Mouse (Mus musculus) layer of hippocampus, adult 9-11 months (tissue): Measurements from ENCODE around the gene Pmm1.

ENCODE experiments used
- DNase-seq: peaks from one replicate; pipeline ENCODE4 v3.0.0; 2022

The Pmm1 gene

DNA sequence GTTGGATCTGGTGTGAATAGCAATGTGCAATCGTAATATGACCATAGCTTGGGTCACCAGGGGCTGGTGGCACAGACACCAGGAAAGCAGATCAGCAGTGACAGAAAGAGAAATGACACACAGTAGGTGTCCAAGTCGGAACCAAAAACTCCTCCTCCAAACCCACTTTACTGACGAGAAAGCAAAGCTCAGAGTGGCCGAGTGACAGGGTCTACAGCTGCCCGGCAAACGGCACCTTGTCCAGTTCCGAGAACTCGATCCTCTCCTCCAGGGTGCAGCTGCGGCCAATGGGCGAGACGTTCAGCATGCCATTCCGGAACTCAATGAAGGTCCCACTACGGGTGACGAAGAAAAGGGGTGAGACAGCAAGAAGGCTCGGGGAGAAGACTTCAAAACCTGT is 5.3 kb downstream of the Pmm1 start:
- no peak for DNase-seq

DNA sequence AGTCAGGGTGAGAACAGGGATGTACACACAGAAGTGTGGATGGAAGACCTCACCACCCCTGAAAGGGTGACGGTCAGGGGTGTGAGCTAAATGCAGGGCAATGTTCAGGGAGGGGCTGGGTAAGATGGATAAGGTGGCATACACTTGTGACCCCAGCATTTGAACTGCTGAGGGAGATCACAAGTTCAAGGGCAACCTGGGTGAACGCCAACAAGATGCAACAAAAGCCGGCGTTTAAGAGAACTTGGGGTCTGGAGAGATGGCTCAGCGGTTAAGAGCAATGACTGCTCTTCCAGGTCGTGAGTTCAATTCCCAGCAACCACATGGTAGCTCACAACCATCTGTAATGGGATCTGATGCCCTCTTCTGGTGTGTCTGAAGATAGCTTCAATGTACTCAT is 6.0 kb downstream of the Pmm1 start:
- no peak for DNase-seq

DNA sequence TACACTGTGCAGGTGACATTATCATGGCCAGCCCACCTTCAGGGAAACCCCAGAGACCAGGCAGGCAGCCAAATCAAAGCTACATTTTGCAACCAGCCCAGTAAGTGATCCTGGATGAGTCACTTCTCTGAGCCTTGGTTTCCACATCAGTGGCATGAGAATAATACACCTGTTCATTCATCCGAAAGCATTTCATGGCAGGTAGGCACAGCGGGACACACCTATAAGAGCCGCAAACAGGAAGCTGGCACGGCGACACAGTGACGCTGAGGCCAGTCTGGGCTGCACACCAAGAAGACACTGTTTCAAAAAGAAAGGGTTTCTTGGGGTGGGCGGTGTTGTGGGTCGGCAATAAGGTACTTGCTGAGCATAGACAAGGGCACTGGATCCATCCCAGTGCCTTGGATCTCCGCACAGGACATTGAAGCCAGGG is 6.6 kb downstream of the Pmm1 start:
- no peak for DNase-seq

DNA sequence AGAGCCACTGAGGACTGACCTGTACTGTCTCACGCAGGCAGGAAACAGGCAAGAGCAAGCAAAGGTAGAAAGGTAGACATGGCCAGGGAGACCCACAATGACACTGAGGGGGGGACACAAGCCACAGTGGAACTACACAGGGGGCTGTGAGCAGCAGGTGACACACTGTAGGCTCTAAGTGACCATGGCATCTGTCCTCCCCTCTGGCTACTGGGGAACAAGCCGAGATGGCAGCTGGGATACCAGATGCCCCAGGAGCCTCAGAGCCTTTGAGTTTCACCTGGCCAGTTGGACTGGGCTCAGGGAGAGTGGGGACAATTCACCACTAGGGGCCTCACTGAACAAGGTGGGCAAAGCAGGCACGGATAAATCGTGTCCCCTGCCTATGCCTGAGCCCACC is 8.4 kb downstream of the Pmm1 start:
- DNase-seq: no peak

DNA sequence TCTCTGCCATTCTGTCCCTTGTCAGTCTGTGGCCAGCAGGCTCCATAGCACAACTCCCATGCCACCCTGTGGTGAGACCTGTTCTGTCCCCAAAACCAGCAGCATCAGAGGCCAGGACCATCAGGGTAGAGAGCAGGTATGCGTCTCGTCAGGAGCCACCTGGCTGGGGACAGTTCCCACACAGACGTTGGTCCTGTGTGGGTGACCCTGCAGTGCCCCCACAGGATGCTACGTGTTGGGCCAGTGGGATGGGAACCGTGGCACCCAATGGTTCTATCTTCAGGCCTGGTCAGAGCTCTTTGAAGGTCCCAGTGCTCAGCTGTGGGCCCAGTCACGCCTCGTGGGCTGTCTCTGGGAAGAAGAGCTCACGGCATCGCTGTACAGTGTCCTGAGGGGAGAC is 9.6 kb downstream of the Pmm1 start:
- DNase-seq: no peak

DNA sequence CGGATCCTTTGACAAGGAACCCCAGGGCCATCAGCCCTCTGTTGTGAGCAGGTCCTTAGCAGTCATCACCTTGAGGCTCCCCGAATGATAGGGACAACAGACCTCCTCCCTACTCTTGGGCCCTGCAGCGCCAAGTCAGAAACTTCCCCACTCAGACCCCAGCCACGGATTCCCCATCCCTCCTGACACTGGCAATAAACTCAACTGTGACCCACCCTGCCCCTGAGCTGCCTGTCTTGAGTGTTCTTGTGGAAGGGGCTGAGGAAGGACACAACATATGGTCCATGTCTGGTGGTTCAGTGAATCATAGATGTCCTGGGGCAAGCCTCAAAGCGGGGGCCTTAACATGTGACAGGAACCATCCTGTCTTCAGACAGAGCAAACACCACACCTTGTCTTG is 10.0 kb downstream of the Pmm1 start:
- no peak for DNase-seq

DNA sequence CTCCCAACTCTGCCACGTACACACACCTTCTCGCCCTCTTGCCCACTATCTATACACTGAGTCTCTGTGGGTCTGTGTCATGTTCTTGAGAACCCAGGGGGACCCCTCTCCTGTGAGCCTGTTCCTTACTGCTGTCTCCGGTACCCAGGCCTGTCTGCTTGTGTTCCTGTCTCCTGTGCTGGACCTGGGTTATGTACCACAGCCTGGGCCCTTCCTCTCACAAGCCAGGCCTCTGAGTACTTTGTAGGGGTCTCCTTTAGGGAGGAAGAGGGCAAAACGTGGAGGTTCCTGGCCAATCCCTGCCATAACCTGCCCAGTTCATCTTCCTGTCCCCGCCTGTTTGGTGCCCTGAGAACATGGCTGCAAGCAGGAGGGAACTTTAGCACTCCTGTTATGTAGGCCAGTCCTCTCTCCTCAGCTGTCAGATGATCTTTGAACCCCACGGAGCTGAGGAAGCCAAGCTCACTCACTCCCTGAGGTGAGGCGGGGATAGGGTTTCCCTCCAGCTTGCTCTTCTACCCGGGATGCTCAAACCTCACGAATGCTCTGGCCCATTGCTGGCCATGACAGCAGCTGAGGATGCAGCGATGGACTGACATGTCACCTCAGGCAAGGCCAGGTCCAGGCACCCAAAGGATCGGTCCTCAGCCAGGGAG is 11.1 kb downstream of the Pmm1 start:
- no peak for DNase-seq

DNA sequence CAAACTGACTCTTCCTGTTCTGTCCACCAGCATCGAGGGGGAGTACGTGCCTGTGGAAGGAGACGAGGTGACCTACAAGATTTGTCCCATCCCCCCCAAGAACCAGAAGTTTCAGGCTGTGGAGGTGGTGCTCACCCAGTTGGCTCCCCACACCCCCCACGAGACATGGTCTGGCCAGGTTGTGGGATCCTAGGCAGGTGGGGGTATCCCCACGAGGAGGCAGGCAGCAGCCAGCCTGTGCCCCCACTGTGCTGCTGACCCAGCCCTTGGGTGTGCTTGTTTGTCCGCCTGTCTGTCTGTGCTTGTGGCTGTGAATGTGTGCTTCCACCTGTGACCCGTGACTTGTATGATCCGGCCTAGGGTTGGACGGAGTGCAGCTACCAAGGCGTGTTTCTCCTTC is 11.7 kb downstream of the Pmm1 start:
- no peak for DNase-seq

DNA sequence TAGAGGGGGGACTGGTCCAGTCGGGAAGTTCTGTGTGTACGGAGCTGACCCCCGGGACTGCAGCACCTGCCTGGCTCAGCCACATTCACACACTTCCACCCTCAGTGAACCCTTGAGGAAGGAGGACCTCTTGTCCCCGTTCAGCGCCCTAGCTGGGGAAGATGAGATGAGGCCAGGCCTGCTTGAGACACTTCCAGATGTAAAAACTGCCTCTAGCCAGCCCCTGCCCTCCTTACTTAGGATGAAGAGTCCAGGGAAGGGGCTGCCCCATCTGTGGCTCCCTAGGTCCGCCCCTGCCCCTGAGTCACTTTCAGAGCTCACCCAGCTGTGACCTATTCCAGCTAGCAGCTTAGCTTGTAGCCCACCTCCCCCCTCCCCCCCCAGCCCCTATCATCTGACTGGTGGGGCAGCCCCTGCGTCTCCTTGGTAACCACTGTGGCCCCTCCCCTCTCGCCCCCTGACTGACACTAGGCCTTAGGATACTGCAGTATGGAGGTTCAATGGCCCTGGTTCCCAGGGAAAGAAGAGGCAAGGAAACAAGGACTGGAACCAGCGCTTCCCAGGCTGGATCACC is 17.5 kb downstream of the Pmm1 start:
- no peak for DNase-seq

DNA sequence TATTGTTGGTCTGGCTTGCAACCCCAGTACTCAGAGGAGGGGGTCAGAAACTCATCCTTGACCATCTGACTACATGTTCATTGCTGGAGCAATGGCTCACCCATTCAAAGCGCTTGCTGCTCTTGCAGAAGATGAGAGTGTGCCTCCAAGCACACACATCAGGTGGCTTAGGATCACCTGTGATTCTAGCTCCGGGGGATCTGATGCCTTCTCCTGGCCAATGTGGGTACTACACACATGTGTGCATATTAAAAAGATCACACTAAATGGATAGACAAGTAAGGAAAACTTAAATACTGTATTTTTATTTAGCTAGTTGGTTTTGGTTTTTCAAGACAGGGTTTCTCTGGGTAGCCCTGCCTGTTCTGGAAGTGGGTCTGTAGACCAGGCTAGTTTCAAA is 19.7 kb downstream of the Pmm1 start:
- no peak for DNase-seq

DNA sequence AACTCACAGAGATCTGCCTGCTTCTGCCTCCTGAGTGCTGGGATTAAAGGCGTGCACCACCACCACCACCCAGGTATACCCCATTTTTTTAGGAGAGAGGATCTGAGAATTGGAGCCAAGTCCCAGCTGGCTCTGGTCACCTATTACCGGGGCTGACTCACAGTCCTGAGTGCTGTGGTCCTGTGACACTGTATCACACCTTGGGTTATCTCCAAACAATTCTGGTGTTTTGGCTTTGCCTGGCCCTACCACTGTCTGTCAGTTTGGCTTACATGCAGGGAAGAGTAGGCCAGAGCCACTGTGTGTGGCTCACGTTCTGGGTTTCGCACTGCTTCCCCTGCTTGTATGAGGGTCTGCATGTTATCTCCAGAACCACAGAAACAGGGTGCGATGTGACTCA is 20.5 kb downstream of the Pmm1 start:
- no peak for DNase-seq

DNA sequence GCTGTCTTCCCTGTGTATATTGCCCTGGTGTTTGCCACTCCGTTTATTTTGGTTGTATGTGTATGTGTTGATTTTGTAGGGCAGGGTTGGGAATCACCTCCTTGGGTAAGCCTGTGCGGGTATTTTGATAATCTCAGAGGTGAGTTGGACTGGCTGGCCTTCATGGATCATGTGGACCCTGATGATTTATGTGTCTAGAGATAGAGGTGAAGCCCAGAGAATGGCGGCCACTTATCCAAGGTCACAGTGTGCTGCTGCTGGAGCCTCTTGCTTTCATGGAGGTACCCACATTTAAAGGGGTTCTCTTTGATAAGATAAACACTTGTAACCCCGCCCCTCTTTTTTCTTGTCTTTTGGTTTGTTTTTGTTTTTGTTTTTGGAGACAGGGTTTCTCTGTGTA is 21.0 kb downstream of the Pmm1 start:
- no peak for DNase-seq

DNA sequence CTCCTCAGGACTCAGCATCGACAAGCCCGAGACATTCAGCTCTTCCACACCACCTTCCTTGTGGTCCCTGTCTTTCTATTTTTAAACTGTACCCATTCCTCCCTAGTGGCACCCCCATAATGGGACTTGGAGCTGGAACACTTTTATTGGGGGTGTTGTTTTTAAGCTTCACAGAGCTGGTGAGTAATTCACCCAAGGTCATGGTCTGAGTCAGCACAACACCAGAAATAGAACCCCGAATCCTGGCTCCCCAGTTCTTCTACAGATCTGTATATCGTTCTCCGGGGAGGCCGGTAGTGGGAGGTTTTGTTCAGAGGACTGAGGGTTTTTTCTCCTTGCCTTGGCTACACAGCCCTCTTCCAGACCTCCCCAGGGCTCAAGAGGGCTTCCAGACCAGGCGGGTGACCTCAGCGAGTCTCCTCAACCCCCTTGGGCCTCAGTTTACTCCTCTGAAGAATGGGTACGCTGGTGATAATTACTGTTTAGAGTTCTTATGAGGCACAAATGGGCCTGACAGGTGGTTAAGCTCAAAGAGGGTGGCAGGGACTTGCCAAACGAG is 21.5 kb downstream of the Pmm1 start:
- no peak for DNase-seq

DNA sequence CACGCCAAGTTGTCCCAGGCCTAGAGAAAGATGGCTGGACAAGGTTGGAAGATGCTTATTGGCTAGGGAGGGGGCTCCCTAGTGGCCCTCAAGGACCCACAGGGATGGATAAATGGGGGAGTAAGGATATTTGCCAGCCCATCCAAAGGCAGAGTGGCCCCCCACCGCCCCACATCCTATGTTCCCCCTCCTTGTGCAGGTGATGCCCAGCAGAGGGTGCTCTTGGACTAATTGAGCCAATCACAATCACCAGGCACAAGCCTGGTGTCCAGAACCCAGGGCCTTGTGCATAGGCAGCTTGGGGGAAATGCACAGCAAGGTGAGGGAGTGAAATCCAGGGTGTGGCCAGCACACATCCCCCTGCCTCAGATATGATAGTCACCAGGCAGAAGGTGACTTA is 22.5 kb downstream of the Pmm1 start:
- no peak for DNase-seq

DNA sequence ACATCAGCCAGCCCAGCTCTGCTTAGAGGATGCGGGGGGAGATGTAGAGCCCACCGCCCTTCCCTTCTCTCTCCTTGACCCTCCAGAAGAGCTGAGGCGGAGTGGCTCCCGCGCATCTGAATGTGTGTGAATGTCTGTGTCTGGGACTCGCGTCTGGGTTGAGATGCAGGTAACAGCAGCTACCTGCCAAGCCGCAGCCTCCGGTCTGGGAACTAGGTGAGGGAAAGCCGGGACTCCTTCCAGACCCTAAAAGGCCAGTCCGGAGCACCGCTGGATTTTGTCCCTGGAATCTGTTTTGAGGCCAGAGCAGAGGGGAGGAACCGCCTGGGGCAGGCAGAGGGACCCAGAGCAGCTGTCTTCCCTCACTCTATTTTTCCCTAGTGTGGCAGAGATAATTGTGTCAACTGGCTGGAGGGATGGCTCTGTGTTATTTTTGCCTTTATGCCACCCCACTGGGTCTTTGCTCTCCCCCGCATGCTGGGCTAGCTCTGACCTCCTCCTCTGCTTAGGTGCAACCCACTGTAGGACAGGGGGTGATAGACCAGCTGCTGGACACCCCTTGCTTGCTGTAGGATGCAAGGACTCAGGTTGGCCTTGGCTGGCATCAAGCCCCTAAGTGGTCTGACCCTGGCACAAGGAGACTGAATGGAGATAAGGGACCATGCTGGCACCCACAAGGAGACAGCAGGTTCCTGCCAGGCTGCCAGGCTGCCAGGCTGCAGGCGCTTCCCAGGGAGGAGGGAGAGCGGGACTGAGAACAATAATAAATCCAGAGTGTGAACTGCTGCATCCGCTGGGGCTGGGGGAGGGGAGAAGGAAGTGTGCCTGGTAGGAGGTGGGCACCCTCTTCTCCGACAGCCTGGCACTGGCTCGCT is 23.4 kb downstream of the Pmm1 start:
- DNase-seq: peak; percentile 70

DNA sequence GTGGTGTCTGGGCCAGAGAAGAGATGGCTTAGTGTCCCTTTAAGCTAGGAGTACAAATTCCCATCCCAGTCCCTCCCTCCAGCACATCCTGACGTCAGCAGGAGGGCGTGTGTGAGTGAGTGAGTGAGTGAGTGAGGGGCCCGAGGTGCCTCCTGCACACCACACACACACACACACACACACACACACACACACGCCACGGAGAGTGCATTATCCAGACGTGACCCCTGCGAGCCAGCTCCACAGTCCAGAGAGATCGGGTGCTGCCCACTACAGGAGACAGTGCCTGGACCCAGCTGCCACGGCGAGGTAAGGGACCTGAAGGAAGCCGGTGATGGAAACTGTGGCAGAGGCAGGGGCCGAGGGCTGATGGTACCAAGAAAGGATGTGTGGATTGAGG is 24.1 kb downstream of the Pmm1 start, which contains the start of gene Csdc2:
Csdc2 (plus strand) TSS at position 81 of the 400 bp plus-strand sequence.
- peak; percentile 47 for DNase-seq

DNA sequence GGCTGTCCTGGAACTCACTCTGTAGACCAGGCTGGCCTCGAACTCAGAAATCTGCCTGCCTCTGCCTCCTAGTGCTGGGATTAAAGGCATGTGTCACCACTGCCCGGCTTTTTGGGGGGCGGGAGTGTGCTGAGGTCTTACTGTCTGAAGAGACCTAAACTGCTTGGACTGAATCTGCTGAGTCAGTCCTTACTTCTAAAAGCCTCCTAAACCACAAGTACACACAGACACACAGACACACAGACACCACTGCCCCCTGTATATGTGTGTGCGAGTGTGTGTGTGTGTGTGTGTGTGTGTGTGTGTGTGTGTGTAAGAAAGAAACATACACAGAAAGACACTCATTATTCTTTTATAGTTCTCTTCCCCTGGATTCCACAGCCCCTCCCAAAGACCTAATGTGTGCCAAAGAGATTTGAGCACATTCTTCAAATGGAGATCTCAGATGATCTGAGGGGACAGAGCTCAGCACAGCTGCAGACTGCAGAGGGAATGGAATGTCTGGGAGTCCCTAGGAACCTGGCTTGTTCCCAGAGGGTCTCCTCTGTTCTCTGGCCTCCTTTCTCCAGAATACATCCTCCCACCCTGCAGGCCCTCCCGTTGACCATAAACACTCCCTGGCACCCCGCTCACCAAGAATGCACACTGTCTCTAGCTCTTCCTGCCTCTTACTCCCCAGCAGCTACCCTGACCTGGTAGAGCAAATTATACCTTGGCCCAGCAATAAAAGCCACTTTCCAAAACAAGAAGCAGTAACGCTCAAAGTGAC is 24.7 kb downstream of the Pmm1 start:
- DNase-seq: no peak

DNA sequence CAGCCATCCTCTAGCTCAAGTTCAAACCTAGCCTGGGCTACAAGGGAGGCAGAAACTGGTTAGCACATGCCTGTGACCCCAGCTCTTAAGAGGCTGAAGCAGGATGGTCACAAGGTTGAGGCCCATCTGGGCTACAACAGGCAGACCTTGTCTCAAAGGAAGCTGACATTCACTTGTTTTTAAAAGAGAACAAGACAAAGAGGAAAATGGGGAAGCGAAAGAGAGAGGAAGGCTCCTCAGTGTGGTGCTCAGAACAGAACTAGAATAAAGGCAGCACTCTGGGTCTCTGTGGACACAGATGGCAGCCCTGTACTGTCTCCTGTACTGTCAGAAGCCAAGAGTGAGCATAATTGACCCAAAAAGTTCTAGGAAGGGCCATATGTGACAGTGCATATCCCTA is 26.7 kb downstream of the Pmm1 start:
- DNase-seq: no peak

DNA sequence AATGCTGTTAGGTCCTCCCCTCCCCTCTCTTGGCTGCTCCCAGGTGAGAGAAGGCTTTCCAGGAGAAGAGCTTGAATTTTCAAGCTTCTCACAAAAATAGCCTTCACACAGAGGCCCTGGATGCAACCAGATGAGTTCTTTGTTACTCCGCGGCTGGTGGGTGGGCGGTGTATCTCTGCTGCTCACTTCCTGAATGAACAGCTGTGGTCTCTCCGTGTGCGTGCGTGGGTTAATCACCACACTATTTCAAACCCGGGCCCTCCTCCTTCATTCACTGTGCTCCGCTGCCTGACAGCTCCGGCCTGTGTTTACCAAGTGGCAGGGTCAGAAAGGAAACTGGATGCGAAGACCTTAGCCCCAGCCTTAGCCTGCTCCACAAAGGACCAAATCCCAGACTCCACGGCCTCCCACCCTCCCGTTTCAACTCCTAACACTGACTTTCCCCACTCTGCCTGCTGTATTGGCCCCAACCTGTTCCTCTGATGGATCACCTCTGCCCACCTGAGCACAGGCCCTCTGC is 27.7 kb downstream of the Pmm1 start:
- DNase-seq: peak; percentile 85

DNA sequence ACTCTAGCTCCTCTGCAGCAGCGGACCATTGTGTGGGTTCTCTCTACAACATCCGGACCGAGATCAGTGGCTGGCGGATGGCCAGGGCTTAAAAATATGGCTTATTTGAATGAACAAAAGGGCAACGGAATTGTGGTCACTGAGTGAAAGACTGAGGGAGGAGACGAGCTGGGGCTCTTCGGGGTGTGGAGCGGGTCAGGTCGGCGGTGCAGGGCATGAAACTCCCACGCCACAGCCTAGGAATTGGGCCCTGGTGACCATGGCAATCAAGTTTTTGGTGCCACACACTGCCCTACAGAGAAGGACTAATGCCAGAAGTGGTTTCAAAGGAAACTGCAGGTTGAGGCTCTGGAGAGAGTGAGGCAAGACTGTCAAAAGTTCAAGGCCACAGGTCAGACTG is 32.5 kb downstream of the Pmm1 start:
- peak; percentile 48 for DNase-seq

DNA sequence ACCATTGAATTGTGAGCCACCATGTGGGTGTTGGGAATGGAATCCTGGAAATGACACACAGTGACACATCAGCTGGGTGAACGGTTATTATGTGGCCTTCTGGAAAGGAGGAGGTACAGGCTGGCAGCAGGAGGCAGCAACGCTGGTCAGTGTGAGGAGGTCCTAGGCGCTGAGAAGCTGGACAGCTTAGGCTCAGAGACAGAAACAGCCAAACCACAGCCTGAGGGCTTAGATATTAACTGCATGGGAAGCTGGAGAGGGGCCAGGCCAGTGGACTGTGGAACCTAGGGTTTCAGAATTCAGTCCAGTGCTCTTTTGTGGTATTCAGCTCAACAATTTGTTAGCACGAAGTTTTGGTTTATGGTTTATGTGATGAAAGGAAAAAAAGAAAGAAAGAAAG is 33.0 kb downstream of the Pmm1 start:
- DNase-seq: no peak

DNA sequence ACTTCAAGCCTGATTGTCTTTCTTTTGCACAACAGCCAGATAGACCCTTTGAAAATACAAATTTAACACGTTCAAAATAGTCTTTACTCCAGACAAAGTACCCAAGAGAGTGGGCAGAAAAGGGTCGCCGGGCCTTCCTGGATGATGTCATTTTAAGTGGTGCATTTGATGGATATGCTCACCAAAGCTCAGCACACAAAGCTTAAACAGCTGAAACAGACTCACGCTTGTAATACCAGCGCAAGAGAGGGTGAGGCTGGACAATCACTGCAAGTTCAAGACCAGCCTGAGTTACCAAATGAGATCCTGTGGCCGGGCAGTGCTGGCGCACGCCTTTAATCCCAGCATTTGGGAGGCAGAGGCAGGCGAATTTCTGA is 34.3 kb downstream of the Pmm1 start:
- no peak for DNase-seq
